Mouse (Mus musculus) heart, adult 11 months (tissue): ENCODE data around the gene Zbtb32.

Experiments
- DNase-seq: peaks from one replicate; pipeline ENCODE4 v3.0.0; 2022

Zbtb32 gene

GRCm38 (mm10) chr7:30598786-30599185, at the start of gene Zbtb32:
TSS of gene Zbtb32 (minus strand) at chr7:30598909.
- no peak for DNase-seq

- no peak for DNase-seq
These were observed 40.4 kb upstream of the Zbtb32 start for GRCm38 (mm10) chr7:30639083-30639482.

GRCm38 (mm10) chr7:30636395-30636794, 37.7 kb upstream of the Zbtb32 start:
- DNase-seq = no peak

- DNase-seq = no peak
These were observed 37.0 kb upstream of the Zbtb32 start, which contains the start of gene Etv2 for GRCm38 (mm10) chr7:30635752-30636151. TSS of gene Etv2 (minus strand) at chr7:30635852.

- no peak for DNase-seq
These were observed 35.9 kb upstream of the Zbtb32 start for GRCm38 (mm10) chr7:30634621-30635020.

GRCm38 (mm10) chr7:30633762-30634412, 35.2 kb upstream of the Zbtb32 start:
- no peak for DNase-seq

GRCm38 (mm10) chr7:30629013-30629412, 30.3 kb upstream of the Zbtb32 start:
- no peak for DNase-seq

GRCm38 (mm10) chr7:30626647-30627046, 27.9 kb upstream of the Zbtb32 start:
- no peak for DNase-seq

- DNase-seq = peak; percentile 99
These were observed 27.0 kb upstream of the Zbtb32 start, which contains the start of gene Cox6b1 for GRCm38 (mm10) chr7:30625530-30626384. TSS of gene Cox6b1 (minus strand) at chr7:30626151.

- no peak for DNase-seq
These were observed 20.5 kb upstream of the Zbtb32 start for GRCm38 (mm10) chr7:30619202-30619601.

GRCm38 (mm10) chr7:30618658-30619057, 19.9 kb upstream of the Zbtb32 start:
- peak; percentile 94 for DNase-seq

GRCm38 (mm10) chr7:30615049-30615760, 16.5 kb upstream of the Zbtb32 start:
- DNase-seq = no peak

GRCm38 (mm10) chr7:30614454-30614853, 15.7 kb upstream of the Zbtb32 start:
- no peak for DNase-seq

- no peak for DNase-seq
These were observed 14.9 kb upstream of the Zbtb32 start for GRCm38 (mm10) chr7:30613529-30614112.

GRCm38 (mm10) chr7:30612654-30613402, 14.1 kb upstream of the Zbtb32 start, which contains the start of gene Upk1a:
TSS of gene Upk1a (minus strand) at chr7:30612847.
- no peak for DNase-seq

GRCm38 (mm10) chr7:30610043-30610442, 11.3 kb upstream of the Zbtb32 start:
- peak; percentile 97 for DNase-seq

GRCm38 (mm10) chr7:30608476-30608875, 9.8 kb upstream of the Zbtb32 start:
- DNase-seq = no peak

GRCm38 (mm10) chr7:30607706-30608309, 9.1 kb upstream of the Zbtb32 start:
- DNase-seq = no peak

GRCm38 (mm10) chr7:30604944-30605343, 6.2 kb upstream of the Zbtb32 start:
- no peak for DNase-seq

GRCm38 (mm10) chr7:30604424-30604823, 5.7 kb upstream of the Zbtb32 start:
- DNase-seq = no peak

- no peak for DNase-seq
These were observed 3.9 kb upstream of the Zbtb32 start for GRCm38 (mm10) chr7:30602583-30602982.

- no peak for DNase-seq
These were observed 1.9 kb upstream of the Zbtb32 start for GRCm38 (mm10) chr7:30600651-30601050.
